Mouse (Mus musculus) lung, adult 10 weeks (tissue): ENCODE data around the gene Rgma. TPM values are rescaled to one million over a fixed set of nuclear protein-coding genes. Genes with fewer than 3 reads are reported as not detected.

ENCODE experiments used
- polyA plus RNA-seq: library from polyadenylated mRNA; stranded (reverse); fragments of 350-450 nt; fragmentation: Illumina TruSeq; extraction: RNeasy Lipid Tissue Mini Kit (QIAGEN cat#74804); gene quantifications from one replicate; pipeline ENCODE4 v1.2.3, GENCODE M21; 2014; ENCODE audit warnings: low read depth, low replicate concordance; ENCODE audit not compliant: insufficient read depth

The Rgma gene
- polyA plus RNA-seq, result 7.3 TPM

GRCm38 (mm10) chr7:73375257-73376100 lies at the start of gene Rgma:
TSS of gene Rgma (plus strand) at chr7:73375509.

Other genes with a start within 250 kb of the Rgma start
- gene Chd2, start 166.3 kb downstream of the Rgma start, polyA plus RNA-seq, result 11.7 TPM